Mouse (Mus musculus): Measurements from ENCODE around the gene S100a14.

The S100a14 gene

DNA sequence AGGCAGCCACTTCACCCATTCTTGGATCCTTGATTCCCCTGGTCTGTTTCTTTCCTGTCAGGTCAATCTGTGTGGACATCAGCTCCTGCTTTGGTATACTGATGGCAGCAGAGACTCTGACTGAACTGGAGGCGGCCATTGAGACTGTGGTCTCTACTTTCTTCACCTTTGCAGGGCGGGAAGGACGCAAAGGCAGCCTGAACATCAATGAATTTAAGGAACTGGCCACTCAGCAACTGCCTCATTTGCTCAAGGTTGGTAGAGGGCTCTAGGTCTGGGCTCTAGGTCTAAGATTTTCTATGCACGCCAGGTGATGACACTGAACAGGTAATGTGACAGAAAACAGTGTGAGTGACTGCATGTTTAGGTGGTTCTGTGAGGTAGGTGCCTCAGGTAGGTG, 10.9 kb upstream of the S100a14 start:
- in situ Hi-C loops (cut with MboI; ENCODE audit: low sequenced_read_pairs) = no loop called here

DNA sequence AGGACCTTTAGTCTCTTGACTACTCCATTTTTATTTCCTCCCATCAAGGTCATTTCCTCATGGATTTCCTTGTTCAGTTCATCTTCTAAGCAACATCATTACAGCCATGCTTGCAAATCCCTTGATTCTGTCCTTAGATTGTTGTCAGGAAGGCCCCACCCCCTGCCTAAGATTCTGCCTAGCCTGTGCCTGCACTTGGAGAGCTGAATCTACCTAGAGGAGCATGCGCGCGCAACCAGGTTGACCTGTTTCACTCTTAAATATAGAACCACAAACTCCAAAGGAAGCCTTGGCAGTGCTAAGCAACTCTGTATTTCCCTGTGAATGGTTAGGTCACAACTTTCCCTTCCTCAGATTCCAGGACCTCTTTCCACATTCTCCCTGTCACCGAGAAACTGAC, 8.9 kb upstream of the S100a14 start:
- in situ Hi-C loops (cut with MboI; ENCODE audit: low sequenced_read_pairs) = no loop called here

GRCm38 (mm10) chr3:90525421-90525820, 1.2 kb upstream of the S100a14 start:
- in situ Hi-C loops (cut with MboI; ENCODE audit: low sequenced_read_pairs) = no loop called here

- in situ Hi-C loops (cut with MboI; ENCODE audit: low sequenced_read_pairs) = no loop called here
Observed at GRCm38 (mm10) chr3:90526076-90526475, 580 bp upstream of the S100a14 start.

DNA sequence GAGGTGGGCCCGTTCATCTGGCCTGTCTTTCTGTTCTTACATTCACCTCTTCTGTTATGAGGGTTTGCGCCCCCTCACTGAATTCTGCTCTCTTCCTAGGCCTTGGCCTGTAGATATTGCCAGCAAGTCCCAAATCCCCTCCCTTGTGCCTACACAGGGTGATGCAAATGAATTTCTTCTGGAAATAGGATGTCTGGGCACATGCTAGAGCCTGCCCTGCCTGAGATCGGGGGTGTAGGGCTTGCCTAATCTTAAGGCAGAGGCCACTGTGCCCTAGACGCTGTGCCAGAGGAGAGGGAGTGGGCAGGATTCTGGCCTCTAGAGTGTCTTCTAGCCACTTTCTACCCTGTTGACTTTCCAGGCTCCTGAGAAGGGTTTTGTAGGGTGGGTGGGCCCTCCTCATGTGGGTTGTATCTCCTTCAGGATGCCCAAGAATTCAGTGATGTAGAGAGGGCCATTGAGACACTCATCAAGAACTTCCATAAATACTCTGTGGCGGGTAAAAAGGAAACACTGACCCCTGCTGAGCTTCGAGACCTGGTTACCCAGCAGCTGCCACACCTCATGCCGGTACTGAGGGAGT, 726 bp downstream of the S100a14 start:
- in situ Hi-C loops (cut with MboI; ENCODE audit: low sequenced_read_pairs) = no loop called here

GRCm38 (mm10) chr3:90531713-90532112, 5.1 kb downstream of the S100a14 start:
- in situ Hi-C loops (cut with MboI; ENCODE audit: low sequenced_read_pairs) = no loop called here

GRCm38 (mm10) chr3:90535446-90535845, 8.8 kb downstream of the S100a14 start:
- in situ Hi-C loops (cut with MboI; ENCODE audit: low sequenced_read_pairs) = no loop called here

GRCm38 (mm10) chr3:90537141-90537904, 10.7 kb downstream of the S100a14 start, which contains the start of gene S100a16:
S100a16 (plus strand) TSS chr3:90537254.
- in situ Hi-C loops (cut with MboI; ENCODE audit: low sequenced_read_pairs) = no loop called here

- in situ Hi-C loops (cut with MboI; ENCODE audit: low sequenced_read_pairs) = no loop called here
Observed at GRCm38 (mm10) chr3:90537905-90538296, 11.2 kb downstream of the S100a14 start.

DNA sequence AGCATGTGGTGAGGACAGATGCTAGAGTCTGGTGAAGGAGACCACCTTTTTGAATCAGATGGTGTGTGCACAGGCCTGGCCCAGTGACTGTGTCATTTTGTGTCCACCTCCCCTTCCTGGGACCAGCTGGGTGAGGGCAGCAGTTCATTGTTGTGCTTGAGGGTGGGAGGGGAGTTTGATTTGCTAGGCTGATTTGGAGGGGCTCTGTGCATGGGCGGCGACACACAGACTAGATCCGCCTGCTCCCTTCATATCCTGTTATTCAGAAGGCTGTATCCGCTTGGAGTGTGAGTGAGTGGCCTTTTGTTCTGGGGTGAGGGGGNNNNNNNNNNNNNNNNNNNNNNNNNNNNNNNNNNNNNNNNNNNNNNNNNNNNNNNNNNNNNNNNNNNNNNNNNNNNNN, 14.2 kb downstream of the S100a14 start:
- in situ Hi-C loops (cut with MboI; ENCODE audit: low sequenced_read_pairs) = no loop called here

- in situ Hi-C loops (cut with MboI; ENCODE audit: low sequenced_read_pairs) = no loop called here
Observed at GRCm38 (mm10) chr3:90549676-90550420, 23.2 kb downstream of the S100a14 start.

GRCm38 (mm10) chr3:90550421-90550790, 23.8 kb downstream of the S100a14 start:
- in situ Hi-C loops (cut with MboI; ENCODE audit: low sequenced_read_pairs) = no loop called here

- in situ Hi-C loops (cut with MboI; ENCODE audit: low sequenced_read_pairs) = no loop called here
Observed at GRCm38 (mm10) chr3:90552231-90552630, 25.6 kb downstream of the S100a14 start.

DNA sequence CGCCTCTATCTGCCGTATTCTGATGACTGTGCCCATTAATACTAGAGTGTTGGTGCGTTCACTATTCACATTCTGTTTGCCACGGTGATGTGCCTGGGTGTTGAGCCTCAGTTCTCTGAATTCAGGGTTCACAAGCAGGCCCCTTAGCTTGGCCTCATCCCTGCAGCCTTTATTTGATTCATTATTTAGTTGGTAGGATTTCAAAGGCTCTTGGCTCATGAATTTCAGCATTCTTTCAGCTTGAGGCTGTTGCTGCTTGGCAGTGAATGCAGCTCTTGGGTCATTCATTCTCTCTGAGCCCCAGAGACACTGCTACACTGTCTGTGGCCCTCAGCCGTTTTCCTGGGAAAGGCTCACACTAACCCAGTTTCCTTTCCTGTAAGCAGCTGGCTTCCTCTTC, 29.3 kb downstream of the S100a14 start:
- in situ Hi-C loops (cut with MboI; ENCODE audit: low sequenced_read_pairs) = no loop called here

GRCm38 (mm10) chr3:90560008-90560628, 33.5 kb downstream of the S100a14 start, which contains the start of gene S100a3:
S100a3 (plus strand) TSS chr3:90560578.
- in situ Hi-C loops (cut with MboI; ENCODE audit: low sequenced_read_pairs) = no loop called here

- in situ Hi-C loops (cut with MboI; ENCODE audit: low sequenced_read_pairs) = no loop called here
Observed at GRCm38 (mm10) chr3:90574691-90575090, 48.0 kb downstream of the S100a14 start.

DNA sequence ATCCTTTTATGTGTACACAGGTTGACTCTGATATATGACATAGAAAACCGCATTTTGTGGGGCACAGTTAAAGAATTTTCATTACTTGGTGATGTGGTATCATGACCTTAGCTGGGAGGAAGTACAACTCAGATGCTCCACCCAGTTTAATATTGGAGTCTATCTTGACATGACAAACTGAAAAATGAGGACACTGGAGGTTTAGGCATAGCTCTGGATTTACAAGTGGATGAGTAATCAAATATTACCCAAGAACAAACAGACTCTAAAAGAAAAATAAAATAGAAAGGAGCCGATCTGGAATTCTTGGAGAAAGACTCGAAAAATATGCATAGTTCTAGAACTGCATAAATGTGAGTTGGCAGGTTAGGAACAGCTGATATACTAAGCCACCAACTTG, 48.7 kb downstream of the S100a14 start:
- in situ Hi-C loops (cut with MboI; ENCODE audit: low sequenced_read_pairs) = no loop called here

GRCm38 (mm10) chr3:90576351-90577001, 49.8 kb downstream of the S100a14 start:
- in situ Hi-C loops (cut with MboI; ENCODE audit: low sequenced_read_pairs) = no loop called here

Data from CH12F3 (cell line).